Mouse (Mus musculus): ENCODE results near the gene Braf. TPM values are rescaled to one million over a fixed set of nuclear protein-coding genes. Genes with fewer than 3 reads are reported as not detected.

The Braf gene
- polyA plus RNA-seq, 1 experiment from 2014 or later, result 23.7 TPM

- H3K27ac ChIP-seq (replicated peaks), result peak within 1 kb of the TSS; percentile 95
- no peaks in the 10 kb centered on the region for H3K36me3 ChIP-seq
- no peaks in the 10 kb centered on the region for H3K9me3 ChIP-seq
- H3K27me3 ChIP-seq, result no peaks in the 10 kb centered on the region
- peak within 1 kb of the TSS; percentile 87 for H3K4me3 ChIP-seq
- peak within 1 kb of the TSS; percentile 61 for H3K4me2 ChIP-seq (replicated peaks)
- peak; percentile 97 for ATAC-seq (replicated peaks)
- peak within 1 kb of the TSS; percentile 94 for H3K9ac ChIP-seq (replicated peaks)
- under 1% methylated on average over 48 of the region's 49 CpGs for WGBS
- peaks cover 19% of the 10 kb centered on the region for H3K4me1 ChIP-seq
Measured at GRCm38 (mm10) chr6:39573791-39574554, 151.3 kb downstream of the Braf start, which contains the start of gene Adck2. Gene Adck2 (plus strand): TSS chr6:39573873.

GRCm38 (mm10) chr6:39570426-39570825 lies 154.8 kb downstream of the Braf start:
- Histone ChIP-seq H3K9ac (replicated peaks) (no peak overlapping the region), H3K36me3 (no peaks in the 10 kb centered on the region), H3K9me3 (no peaks in the 10 kb centered on the region), H3K27ac (replicated peaks) (no peak overlapping the region), H3K4me2 (replicated peaks) (no peak overlapping the region), H3K4me3 (no peak overlapping the region), H3K4me1 (peaks cover 19% of the 10 kb centered on the region), H3K27me3 (no peaks in the 10 kb centered on the region)
- 84% methylated on average over 3 of the region's 3 CpGs for WGBS
- no peak for ATAC-seq (replicated peaks)

- Histone ChIP-seq H3K4me1 (no peaks in the 10 kb centered on the region), H3K9ac (replicated peaks) (no peak overlapping the region), H3K27ac (replicated peaks) (no peak overlapping the region), H3K27me3 (no peaks in the 10 kb centered on the region), H3K4me2 (replicated peaks) (no peak overlapping the region), H3K4me3 (no peak overlapping the region), H3K9me3 (no peaks in the 10 kb centered on the region), H3K36me3 (no peaks in the 10 kb centered on the region)
- WGBS, result 16% methylated on average over 5 of the region's 5 CpGs
- ATAC-seq (replicated peaks), result no peak
Measured at GRCm38 (mm10) chr6:39567528-39567927, 157.7 kb downstream of the Braf start.

GRCm38 (mm10) chr6:39562166-39563015 lies 162.9 kb downstream of the Braf start:
- Histone ChIP-seq H3K4me3 (no peak overlapping the region), H3K36me3 (no peaks in the 10 kb centered on the region), H3K9ac (replicated peaks) (no peak overlapping the region; the same call in 1 of the 2 replicates), H3K4me1 (peaks cover 14% of the 10 kb centered on the region), H3K27me3 (no peaks in the 10 kb centered on the region), H3K4me2 (replicated peaks) (peak overlapping the region; percentile 29), H3K27ac (replicated peaks) (no peak overlapping the region), H3K9me3 (no peaks in the 10 kb centered on the region)
- 17% methylated on average over 23 of the region's 23 CpGs for WGBS
- peak; percentile 41 for ATAC-seq (replicated peaks)

GRCm38 (mm10) chr6:39559276-39559939 lies 165.9 kb downstream of the Braf start:
- 31% methylated on average over 6 of the region's 6 CpGs for WGBS
- H3K4me1 ChIP-seq, result peaks cover 41% of the 10 kb centered on the region
- no peak overlapping the region for H3K9ac ChIP-seq (replicated peaks)
- H3K9me3 ChIP-seq, result no peaks in the 10 kb centered on the region
- no peak for ATAC-seq (replicated peaks)
- H3K27me3 ChIP-seq, result no peaks in the 10 kb centered on the region
- no peaks in the 10 kb centered on the region for H3K36me3 ChIP-seq
- H3K4me2 ChIP-seq (replicated peaks), result no peak overlapping the region
- no peak overlapping the region for H3K27ac ChIP-seq (replicated peaks)
- no peak overlapping the region for H3K4me3 ChIP-seq

GRCm38 (mm10) chr6:39557723-39558261 lies 167.5 kb downstream of the Braf start, which contains the start of gene Dennd2a:
Gene Dennd2a (minus strand): TSS chr6:39557867.
- Histone ChIP-seq H3K4me2 (replicated peaks) (peak within 1 kb of the TSS; percentile 69), H3K9ac (replicated peaks) (peak within 1 kb of the TSS; percentile 75), H3K4me3 (peak within 1 kb of the TSS; percentile 85), H3K36me3 (no peaks in the 10 kb centered on the region), H3K9me3 (no peaks in the 10 kb centered on the region), H3K27ac (replicated peaks) (peak within 1 kb of the TSS; percentile 88), H3K27me3 (no peaks in the 10 kb centered on the region), H3K4me1 (peaks cover 41% of the 10 kb centered on the region)
- under 1% methylated on average over 50 of the region's 50 CpGs for WGBS
- ATAC-seq (replicated peaks), result peak; percentile 96

- Histone ChIP-seq H3K9ac (replicated peaks) (peak overlapping the region; percentile 75), H3K4me3 (peak overlapping the region; percentile 85), H3K9me3 (no peaks in the 10 kb centered on the region), H3K4me1 (peaks cover 41% of the 10 kb centered on the region), H3K4me2 (replicated peaks) (peak overlapping the region; percentile 69), H3K27me3 (no peaks in the 10 kb centered on the region), H3K36me3 (no peaks in the 10 kb centered on the region), H3K27ac (replicated peaks) (peak overlapping the region; percentile 88)
- ATAC-seq (replicated peaks), result peak; percentile 74
- WGBS, result under 1% methylated on average over 50 of the region's 54 CpGs
Measured at GRCm38 (mm10) chr6:39556900-39557659, 168.2 kb downstream of the Braf start.

GRCm38 (mm10) chr6:39555648-39555945 lies 169.7 kb downstream of the Braf start:
- H3K4me2 ChIP-seq (replicated peaks), result peak overlapping the region; percentile 17
- no peak overlapping the region for H3K9ac ChIP-seq (replicated peaks)

GRCm38 (mm10) chr6:39554888-39555647 lies 170.2 kb downstream of the Braf start:
- 46% methylated on average over 12 of the region's 12 CpGs for WGBS

More at GRCm38 (mm10) chr6:39555648-39555945, 169.7 kb downstream of the Braf start:
- WGBS, result 76% methylated on average over 2 of the region's 2 CpGs
- H3K9me3 ChIP-seq, result no peaks in the 10 kb centered on the region
- no peak for ATAC-seq (replicated peaks)
- no peaks in the 10 kb centered on the region for H3K27me3 ChIP-seq
- H3K4me1 ChIP-seq, result peaks cover 41% of the 10 kb centered on the region
- 0 out of 2 replicates have a peak, but pooled peaks cover 4% of the 10 kb centered on the region for H3K36me3 ChIP-seq
- no peak overlapping the region for H3K27ac ChIP-seq (replicated peaks)
- 0 out of 2 replicates have a peak overlapping the region, but pooled peaks have one; percentile 3 for H3K4me3 ChIP-seq

More at GRCm38 (mm10) chr6:39554888-39555647, 170.2 kb downstream of the Braf start:
- Histone ChIP-seq H3K4me3 (0 out of 2 replicates have a peak overlapping the region, but pooled peaks have one; percentile 3), H3K27ac (replicated peaks) (no peak overlapping the region), H3K27me3 (no peaks in the 10 kb centered on the region), H3K4me1 (peaks cover 41% of the 10 kb centered on the region), H3K36me3 (0 out of 2 replicates have a peak, but pooled peaks cover 4% of the 10 kb centered on the region), H3K4me2 (replicated peaks) (peak overlapping the region; percentile 17; the same call in 1 of the 2 replicates), H3K9ac (replicated peaks) (no peak overlapping the region), H3K9me3 (no peaks in the 10 kb centered on the region)
- ATAC-seq (replicated peaks), result no peak

Measured in forebrain, embryonic 15.5 days (tissue).